Mouse (Mus musculus): Measurements from ENCODE around the gene Slc25a39. TPM values are rescaled to one million over a fixed set of nuclear protein-coding genes. Genes with fewer than 3 reads are reported as not detected.
"Not testable (repeated sequence)": the region's sequence is repeated elsewhere in the genome, so short reads cannot be mapped to it uniquely, and the experiment has no call there.

Gene Slc25a39
- polyA plus RNA-seq, 2 experiments from 2014 or later: 50.9 to 65.4 TPM

GRCm38 (mm10) chr11:102368347-102368746, 39.4 kb downstream of the Slc25a39 start:
- no peak for ATAC-seq

- no peak for ATAC-seq
Measured at GRCm38 (mm10) chr11:102367504-102368280, 40.1 kb downstream of the Slc25a39 start.

GRCm38 (mm10) chr11:102366103-102366502, 41.6 kb downstream of the Slc25a39 start, which contains the start of gene Slc4a1:
Gene Slc4a1, minus strand, starts transcription at chr11:102366203.
- ATAC-seq: not testable (repeated sequence)

GRCm38 (mm10) chr11:102365699-102366098, 42.0 kb downstream of the Slc25a39 start:
- ATAC-seq: no peak

GRCm38 (mm10) chr11:102364570-102365371, 43.0 kb downstream of the Slc25a39 start:
- ATAC-seq: no peak

DNA sequence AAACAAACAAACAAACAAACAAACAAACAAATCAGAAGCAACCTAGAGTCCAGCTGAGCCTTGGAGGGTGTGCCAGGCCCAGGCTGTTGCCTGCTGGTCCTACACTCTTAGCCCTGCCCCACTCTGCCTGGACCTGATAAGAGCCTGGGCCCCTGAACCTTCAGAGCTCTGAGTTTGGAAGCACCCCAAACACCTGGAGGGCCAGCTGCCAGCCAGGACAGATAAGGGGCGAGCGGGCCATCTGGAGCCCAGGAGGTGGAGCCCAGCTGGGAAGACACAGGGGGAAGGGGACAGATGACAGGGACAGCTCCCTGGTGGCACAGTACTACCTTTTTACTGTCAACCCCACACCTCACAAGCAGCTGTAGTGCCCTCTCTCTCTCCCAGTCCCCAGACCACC, 44.1 kb downstream of the Slc25a39 start:
- ATAC-seq: no peak

- ATAC-seq: no peak
Measured at GRCm38 (mm10) chr11:102361776-102362495, 45.8 kb downstream of the Slc25a39 start.

- ATAC-seq: no peak
Measured at GRCm38 (mm10) chr11:102358365-102358764, 49.4 kb downstream of the Slc25a39 start.

GRCm38 (mm10) chr11:102356636-102357350, 51.0 kb downstream of the Slc25a39 start:
- ATAC-seq: no peak

GRCm38 (mm10) chr11:102356190-102356589, 51.6 kb downstream of the Slc25a39 start:
- ATAC-seq: no peak

DNA sequence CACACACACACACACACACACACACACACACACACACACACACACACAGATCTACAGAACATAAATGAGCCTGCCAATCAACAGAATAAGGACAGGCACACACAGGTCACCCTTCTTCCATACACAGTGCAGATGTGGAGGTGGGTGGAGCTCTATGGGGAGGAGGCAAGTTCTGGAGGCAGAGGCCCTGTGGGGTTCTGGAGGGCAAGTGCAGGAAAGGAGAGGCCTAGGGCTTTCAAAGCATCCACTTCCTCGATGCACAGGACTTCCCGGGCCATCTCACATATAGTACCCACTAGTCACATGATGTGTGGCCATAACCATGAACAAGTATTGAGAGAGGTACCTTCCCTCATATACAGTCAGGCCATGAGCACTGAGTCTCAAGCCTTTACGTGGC, 52.2 kb downstream of the Slc25a39 start:
- ATAC-seq: no peak

- ATAC-seq: no peak
Measured at GRCm38 (mm10) chr11:102353021-102353431, 54.7 kb downstream of the Slc25a39 start.

Other genes starting within 250 kb of the Slc25a39 start
- gene Lsm12, start 222.7 kb downstream of the Slc25a39 start, polyA plus RNA-seq (2017; shearing (Covaris generic)): 10 to 100 TPM; 44.8 to 78.5 TPM
- 10 to 100 TPM; 24.6 to 36.3 TPM for gene G6pc3, start 218.3 kb downstream of the Slc25a39 start, polyA plus RNA-seq (2017; shearing (Covaris generic))
- gene Hdac5, start 177.8 kb downstream of the Slc25a39 start, polyA plus RNA-seq (2017; shearing (Covaris generic)): 1 to 10 TPM; 6.0 to 9.3 TPM
- 1 to 10 TPM; 2.0 to 3.8 TPM for gene BC030867, start 159.1 kb downstream of the Slc25a39 start, polyA plus RNA-seq (2017; shearing (Covaris generic))
- not detected for gene Asb16, start 139.2 kb downstream of the Slc25a39 start, polyA plus RNA-seq (2017; shearing (Covaris generic))
- 10 to 100 TPM; 54.5 to 58.3 TPM for gene Tmub2, start 123.0 kb downstream of the Slc25a39 start, polyA plus RNA-seq (2017; shearing (Covaris generic))
- gene Atxn7l3, start 111.3 kb downstream of the Slc25a39 start, polyA plus RNA-seq (2017; shearing (Covaris generic)): 1 to 10 TPM; 7.5 to 8.3 TPM
- 10 to 100 TPM; 37.4 to 49.6 TPM for gene Ubtf, start 88.2 kb downstream of the Slc25a39 start, polyA plus RNA-seq (2017; shearing (Covaris generic))
- 1 to 10 TPM in 1 of 2 experiments, not detected in 1; 2.9 TPM for gene Slc4a1, start 41.7 kb downstream of the Slc25a39 start, polyA plus RNA-seq (2017; shearing (Covaris generic))
- gene Rundc3a, start 14.5 kb downstream of the Slc25a39 start, polyA plus RNA-seq (2017; shearing (Covaris generic)): 1 to 10 TPM; 2.4 TPM
- 10 to 100 TPM; 23.7 to 30.3 TPM for gene Grn, start 22.4 kb upstream of the Slc25a39 start, polyA plus RNA-seq (2017; shearing (Covaris generic))
- gene Fam171a2, start 39.7 kb upstream of the Slc25a39 start, polyA plus RNA-seq (2017; shearing (Covaris generic)): not detected
- under 1 TPM in 1 of 2 experiments, not detected in 1; 0.34 TPM for gene Itga2b, start 62.2 kb upstream of the Slc25a39 start, polyA plus RNA-seq (2017; shearing (Covaris generic))
- 10 to 100 TPM; 54.2 to 55.9 TPM for gene Gpatch8, start 148.4 kb upstream of the Slc25a39 start, polyA plus RNA-seq (2017; shearing (Covaris generic))
- gene Gm11627, start 171.5 kb upstream of the Slc25a39 start, polyA plus RNA-seq (2017; shearing (Covaris generic)): not detected
- gene Fzd2, start 196.4 kb upstream of the Slc25a39 start, polyA plus RNA-seq (2017; shearing (Covaris generic)): not detected

Data from activated CD4-positive, CD25-positive, alpha-beta regulatory T cell, adult 4 months (primary cell).